Mouse (Mus musculus): ENCODE results near the gene Fgf18. TPM values are rescaled to one million over a fixed set of nuclear protein-coding genes. Genes with fewer than 3 reads are reported as not detected.

Fgf18 gene
- polyA plus RNA-seq, 1 experiment from 2014 or later: 18.4 TPM

DNA sequence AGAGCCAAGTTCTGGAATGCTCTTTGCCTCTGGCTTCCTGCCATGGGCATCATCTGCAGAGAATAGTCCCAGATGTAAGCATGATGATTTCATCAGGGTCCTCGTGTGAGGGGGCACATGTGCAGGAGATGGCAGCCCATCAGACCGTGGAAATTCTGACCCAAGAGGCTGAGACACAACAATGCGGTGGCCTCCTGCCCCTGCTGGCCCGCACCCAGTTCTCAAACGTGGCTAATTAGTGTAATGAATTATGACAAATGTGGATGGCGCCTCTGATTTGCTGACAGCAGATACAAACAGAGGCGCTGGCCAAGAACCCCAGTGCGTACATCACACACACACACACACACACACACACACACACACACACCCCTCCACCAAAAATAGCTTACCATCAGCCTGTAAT lies 42.3 kb downstream of the Fgf18 start:
- no peak for ATAC-seq (ENCODE audit: insufficient number of reproducible peaks, low FRiP score, low TSS enrichment, low read depth)
- peaks cover 5% of the 10 kb centered on the region; the same call in 1 of the 2 replicates for H3K27me3 ChIP-seq
- no peak overlapping the region for H3K27ac ChIP-seq
- H3K9ac ChIP-seq: no peak overlapping the region
- H3K36me3 ChIP-seq: no peaks in the 10 kb centered on the region
- H3K4me3 ChIP-seq: no peak overlapping the region
- H3K4me2 ChIP-seq: no peak overlapping the region
- peaks cover 15% of the 10 kb centered on the region for H3K4me1 ChIP-seq
- H3K9me3 ChIP-seq: no peaks in the 10 kb centered on the region
- 53% methylated on average over 8 of the region's 8 CpGs for WGBS

DNA sequence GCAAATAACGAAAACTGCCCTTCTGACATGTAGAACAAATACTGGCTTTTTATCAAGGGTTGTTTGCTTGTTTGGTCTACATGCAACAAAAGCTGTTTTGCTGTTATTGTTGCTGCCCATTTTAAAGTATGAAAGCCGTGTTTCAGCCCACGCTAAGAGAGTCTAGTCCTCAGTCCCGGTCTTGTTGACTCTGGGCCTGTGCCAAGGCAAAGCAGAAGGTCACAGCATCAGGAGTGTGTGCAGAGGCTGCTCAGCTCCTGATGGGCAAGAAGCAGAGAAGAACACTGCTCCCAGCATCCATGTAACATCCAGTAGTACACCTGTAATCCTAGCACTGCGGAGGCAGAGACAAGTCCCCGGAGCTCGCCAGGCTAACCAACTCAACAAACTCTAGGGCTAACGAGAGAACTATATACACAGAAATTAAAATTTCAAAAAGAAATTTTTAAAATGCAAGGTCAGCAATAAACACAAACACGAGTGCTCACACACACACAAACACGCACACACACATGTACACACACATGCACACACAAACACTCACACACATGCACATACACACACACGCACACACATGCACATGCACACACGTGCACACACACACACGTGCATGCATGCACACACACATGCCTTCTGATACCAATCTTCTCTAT lies 43.8 kb downstream of the Fgf18 start:
- no peak overlapping the region for H3K4me3 ChIP-seq
- H3K27me3 ChIP-seq: no peaks in the 10 kb centered on the region
- H3K9me3 ChIP-seq: no peaks in the 10 kb centered on the region
- peaks cover 23% of the 10 kb centered on the region for H3K4me1 ChIP-seq
- H3K36me3 ChIP-seq: no peaks in the 10 kb centered on the region
- no peak overlapping the region for H3K9ac ChIP-seq
- 82% methylated on average over 13 of the region's 13 CpGs for WGBS
- ATAC-seq (ENCODE audit: insufficient number of reproducible peaks, low FRiP score, low TSS enrichment, low read depth): no peak
- H3K27ac ChIP-seq: no peak overlapping the region
- H3K4me2 ChIP-seq: no peak overlapping the region

DNA sequence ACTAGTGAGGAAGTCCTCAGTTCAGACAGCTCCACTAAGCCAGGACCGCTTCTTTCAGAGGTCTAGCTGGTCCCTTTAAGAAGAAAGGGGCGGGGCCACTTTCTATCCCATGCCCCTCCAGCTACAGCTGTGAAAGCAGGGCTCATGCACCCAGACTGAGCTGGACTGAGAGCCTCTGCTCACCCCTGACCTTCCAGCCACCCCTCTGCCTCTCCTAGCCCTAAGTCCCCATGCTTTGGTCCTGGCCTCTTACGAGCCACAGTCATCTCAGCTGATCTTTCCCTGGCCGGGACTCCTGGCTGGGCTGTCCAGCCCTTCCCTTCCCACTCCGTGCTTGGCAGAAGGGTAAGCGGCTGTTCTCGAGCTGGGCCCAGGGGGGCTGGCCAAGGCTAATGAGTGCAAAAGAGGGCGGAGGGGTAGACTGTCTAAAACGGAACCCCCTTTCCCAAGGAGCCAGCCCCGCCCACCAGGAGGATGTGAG lies 47.1 kb downstream of the Fgf18 start:
- no peaks in the 10 kb centered on the region for H3K36me3 ChIP-seq
- H3K27ac ChIP-seq: 0 out of 2 replicates have a peak overlapping the region, but pooled peaks have one; percentile 11
- H3K9ac ChIP-seq: no peak overlapping the region
- 25% methylated on average over 10 of the region's 10 CpGs for WGBS
- peak; percentile 60; the same call in 1 of the 2 replicates for ATAC-seq (ENCODE audit: insufficient number of reproducible peaks, low FRiP score, low TSS enrichment, low read depth)
- H3K27me3 ChIP-seq: 0 out of 2 replicates have a peak, but pooled peaks cover 3% of the 10 kb centered on the region
- peak overlapping the region; percentile 20; the same call in 1 of the 2 replicates for H3K4me3 ChIP-seq
- H3K4me1 ChIP-seq: peaks cover 25% of the 10 kb centered on the region
- H3K4me2 ChIP-seq: peak overlapping the region; percentile 41
- no peaks in the 10 kb centered on the region for H3K9me3 ChIP-seq

DNA sequence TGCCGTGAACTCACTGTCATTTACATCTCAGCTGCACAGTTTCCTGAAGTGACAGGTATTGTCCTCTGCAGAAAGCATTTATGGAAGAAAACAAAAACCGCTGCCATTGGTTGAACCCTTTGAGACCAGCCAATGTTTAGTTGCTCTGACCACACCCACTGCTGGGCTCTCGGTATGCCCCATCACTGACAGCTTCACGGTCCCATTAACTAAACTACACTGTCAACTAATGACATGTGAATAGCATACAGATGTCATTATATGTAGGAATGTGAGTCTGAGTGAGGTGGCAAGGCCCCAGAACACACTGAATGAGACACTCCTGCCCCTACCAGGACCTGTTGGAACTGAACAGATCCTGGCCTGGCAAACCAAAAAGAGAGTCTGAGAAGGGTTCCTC lies 47.8 kb downstream of the Fgf18 start:
- H3K9me3 ChIP-seq: no peaks in the 10 kb centered on the region
- no peak overlapping the region for H3K9ac ChIP-seq
- no peak overlapping the region for H3K4me3 ChIP-seq
- no peak overlapping the region for H3K4me2 ChIP-seq
- H3K36me3 ChIP-seq: no peaks in the 10 kb centered on the region
- 69% methylated on average over 4 of the region's 4 CpGs for whole genome bisulfite sequencing
- ATAC-seq (ENCODE audit: insufficient number of reproducible peaks, low FRiP score, low TSS enrichment, low read depth): no peak
- no peak overlapping the region for H3K27ac ChIP-seq
- H3K4me1 ChIP-seq: peaks cover 21% of the 10 kb centered on the region
- H3K27me3 ChIP-seq: 0 out of 2 replicates have a peak, but pooled peaks cover 3% of the 10 kb centered on the region

DNA sequence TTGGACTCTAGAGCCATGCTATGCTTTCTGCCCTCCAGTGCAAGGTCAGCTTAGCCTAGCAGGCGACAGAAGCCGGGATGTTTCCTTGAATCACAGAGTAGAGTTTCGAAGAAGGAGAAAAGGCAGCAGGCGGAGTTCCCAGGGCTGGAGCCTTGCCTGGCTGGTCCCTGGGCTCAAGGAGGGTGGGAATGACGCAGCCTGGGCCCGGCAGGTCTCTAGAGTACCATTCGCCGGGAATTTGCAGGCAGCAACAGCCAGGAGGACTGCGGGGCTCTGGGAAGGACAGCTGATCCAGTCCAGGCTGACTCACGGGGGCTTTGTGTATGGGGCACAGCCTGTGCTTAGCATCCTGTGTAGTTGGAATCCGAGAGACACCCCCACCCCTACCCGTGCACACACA lies 48.8 kb downstream of the Fgf18 start:
- Histone ChIP-seq H3K27me3 (0 out of 2 replicates have a peak, but pooled peaks cover 3% of the 10 kb centered on the region), H3K36me3 (no peaks in the 10 kb centered on the region), H3K9ac (no peak overlapping the region), H3K27ac (no peak overlapping the region), H3K4me2 (no peak overlapping the region), H3K4me1 (peaks cover 21% of the 10 kb centered on the region), H3K9me3 (no peaks in the 10 kb centered on the region), H3K4me3 (no peak overlapping the region)
- WGBS: 65% methylated on average over 12 of the region's 12 CpGs
- ATAC-seq (ENCODE audit: insufficient number of reproducible peaks, low FRiP score, low TSS enrichment, low read depth): peak; percentile 19; the same call in 1 of the 2 replicates

DNA sequence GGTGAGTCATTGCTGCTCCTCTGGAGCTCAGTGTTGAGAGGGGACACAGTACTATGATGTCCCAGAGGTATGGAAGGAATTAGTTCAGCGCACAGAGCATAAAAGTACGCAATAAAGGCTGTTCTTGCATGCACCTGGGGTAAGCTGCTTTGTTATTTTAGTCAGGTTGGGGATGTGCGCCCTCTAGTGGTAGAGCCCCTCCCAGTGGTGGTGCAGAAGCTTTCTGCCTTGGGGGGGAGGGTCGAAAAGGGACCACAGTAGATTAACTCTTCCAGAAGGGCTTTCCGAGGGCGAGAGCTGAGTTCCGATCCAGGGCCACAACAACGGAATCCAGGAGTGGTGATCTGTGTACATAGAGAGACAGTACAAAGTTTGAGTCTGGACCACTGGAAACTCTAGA lies 49.3 kb downstream of the Fgf18 start:
- Histone ChIP-seq H3K4me2 (no peak overlapping the region), H3K27ac (no peak overlapping the region), H3K9ac (no peak overlapping the region), H3K36me3 (no peaks in the 10 kb centered on the region), H3K4me1 (peaks cover 21% of the 10 kb centered on the region), H3K27me3 (0 out of 2 replicates have a peak, but pooled peaks cover 3% of the 10 kb centered on the region), H3K9me3 (no peaks in the 10 kb centered on the region), H3K4me3 (no peak overlapping the region)
- no peak for ATAC-seq (ENCODE audit: insufficient number of reproducible peaks, low FRiP score, low TSS enrichment, low read depth)
- 42% methylated on average over 8 of the region's 8 CpGs for WGBS

DNA sequence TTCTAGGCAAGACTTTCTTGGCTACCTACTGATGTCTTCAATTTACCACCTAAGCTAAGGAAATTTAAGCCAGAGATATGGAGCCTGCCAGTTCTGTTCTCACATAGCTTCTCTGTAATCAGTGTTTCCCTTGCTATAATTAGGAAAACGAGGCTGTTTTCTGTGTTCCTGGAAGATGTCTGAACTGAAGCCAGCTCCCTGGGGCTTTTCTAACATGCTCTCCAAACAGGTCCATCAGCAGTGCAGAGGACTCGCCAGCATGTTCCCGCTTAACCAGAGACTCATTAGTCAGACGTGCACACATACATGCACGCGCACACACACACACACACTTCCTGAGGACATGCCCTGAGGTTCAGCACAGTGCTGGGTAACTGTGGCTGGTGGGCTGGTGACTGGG lies 57.3 kb downstream of the Fgf18 start:
- Histone ChIP-seq H3K27me3 (no peaks in the 10 kb centered on the region), H3K4me3 (no peak overlapping the region), H3K27ac (no peak overlapping the region), H3K9ac (no peak overlapping the region), H3K9me3 (no peaks in the 10 kb centered on the region), H3K4me2 (no peak overlapping the region), H3K4me1 (0 out of 2 replicates have a peak, but pooled peaks cover 6% of the 10 kb centered on the region), H3K36me3 (no peaks in the 10 kb centered on the region)
- 46% methylated on average over 6 of the region's 6 CpGs for WGBS
- ATAC-seq (ENCODE audit: insufficient number of reproducible peaks, low FRiP score, low TSS enrichment, low read depth): no peak

DNA sequence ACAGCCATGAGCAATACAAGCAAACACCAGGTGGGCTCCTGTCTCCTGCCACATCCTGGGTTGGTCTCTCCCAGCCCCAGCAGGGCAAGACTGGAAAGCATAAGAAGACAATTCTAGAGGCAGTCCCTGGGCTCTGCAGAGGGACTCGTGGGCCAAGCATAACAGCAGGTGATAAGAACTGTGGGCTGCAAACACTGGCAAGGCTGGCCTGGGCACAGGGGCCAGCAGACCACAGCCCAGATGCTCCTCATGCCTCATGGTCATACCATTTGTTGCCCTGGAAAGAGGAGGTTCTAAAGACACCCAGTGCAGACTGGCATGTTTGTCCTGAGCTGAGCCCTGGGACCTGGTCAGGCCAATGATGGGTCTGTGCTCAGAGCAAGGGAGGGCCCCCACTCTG lies 59.0 kb downstream of the Fgf18 start:
- ATAC-seq (ENCODE audit: insufficient number of reproducible peaks, low FRiP score, low TSS enrichment, low read depth): 0 out of 2 replicates have a peak, but pooled peaks have one; percentile 46
- H3K27ac ChIP-seq: no peak overlapping the region
- H3K9ac ChIP-seq: no peak overlapping the region
- H3K9me3 ChIP-seq: no peaks in the 10 kb centered on the region
- H3K36me3 ChIP-seq: no peaks in the 10 kb centered on the region
- H3K4me3 ChIP-seq: no peak overlapping the region
- no peak overlapping the region for H3K4me2 ChIP-seq
- WGBS: 22% methylated on average over 1 of the region's 1 CpGs
- no peaks in the 10 kb centered on the region for H3K27me3 ChIP-seq
- 0 out of 2 replicates have a peak, but pooled peaks cover 6% of the 10 kb centered on the region for H3K4me1 ChIP-seq

DNA sequence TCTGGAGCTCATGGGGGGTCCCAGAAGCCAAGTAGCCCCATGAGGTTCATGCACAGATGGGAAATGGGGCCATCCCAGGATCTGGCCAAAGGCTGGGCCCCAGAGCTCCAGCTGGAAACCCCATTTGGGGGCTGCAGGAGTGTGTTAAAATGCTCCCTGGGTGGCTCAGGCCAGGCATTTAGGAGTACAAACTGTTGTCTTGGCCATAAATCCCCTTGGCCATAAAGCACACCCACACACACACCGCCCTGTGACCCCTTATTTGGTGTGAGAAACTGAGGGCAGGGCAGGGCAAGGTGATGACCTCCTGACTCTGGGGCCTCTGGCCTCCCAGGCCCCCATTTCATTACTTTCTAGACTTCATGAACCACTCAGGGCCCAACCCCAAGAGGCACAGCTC lies 61.2 kb downstream of the Fgf18 start:
- Histone ChIP-seq H3K9me3 (no peaks in the 10 kb centered on the region), H3K27ac (no peak overlapping the region), H3K27me3 (no peaks in the 10 kb centered on the region), H3K4me3 (no peak overlapping the region), H3K9ac (no peak overlapping the region), H3K4me2 (no peak overlapping the region), H3K4me1 (0 out of 2 replicates have a peak, but pooled peaks cover 6% of the 10 kb centered on the region), H3K36me3 (no peaks in the 10 kb centered on the region)
- 77% methylated on average over 1 of the region's 1 CpGs for WGBS
- no peak for ATAC-seq (ENCODE audit: insufficient number of reproducible peaks, low FRiP score, low TSS enrichment, low read depth)

DNA sequence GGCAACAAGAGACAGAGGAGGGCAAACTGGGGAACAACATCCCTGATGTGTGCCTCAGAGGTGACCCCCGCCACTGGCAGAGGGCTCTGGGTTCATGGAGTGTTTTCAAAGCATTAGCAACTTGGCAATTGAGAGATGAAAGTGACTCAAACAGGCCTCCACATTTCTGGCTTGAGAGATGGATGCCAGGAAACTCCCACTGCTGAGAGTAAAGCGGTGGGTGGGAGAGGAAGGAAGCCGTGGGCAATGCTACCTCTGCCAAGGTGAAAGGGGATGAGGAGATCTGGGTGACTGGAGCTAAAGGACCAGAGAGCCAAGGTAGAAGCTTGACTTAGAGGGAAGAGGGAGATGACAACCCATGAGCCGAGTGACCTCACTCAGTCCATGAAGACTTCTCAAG lies 61.7 kb downstream of the Fgf18 start:
- Histone ChIP-seq H3K4me2 (no peak overlapping the region), H3K27me3 (no peaks in the 10 kb centered on the region), H3K36me3 (no peaks in the 10 kb centered on the region), H3K4me3 (no peak overlapping the region), H3K9ac (no peak overlapping the region), H3K9me3 (no peaks in the 10 kb centered on the region), H3K4me1 (0 out of 2 replicates have a peak, but pooled peaks cover 6% of the 10 kb centered on the region), H3K27ac (no peak overlapping the region)
- no peak for ATAC-seq (ENCODE audit: insufficient number of reproducible peaks, low FRiP score, low TSS enrichment, low read depth)
- 64% methylated on average over 4 of the region's 4 CpGs for WGBS

DNA sequence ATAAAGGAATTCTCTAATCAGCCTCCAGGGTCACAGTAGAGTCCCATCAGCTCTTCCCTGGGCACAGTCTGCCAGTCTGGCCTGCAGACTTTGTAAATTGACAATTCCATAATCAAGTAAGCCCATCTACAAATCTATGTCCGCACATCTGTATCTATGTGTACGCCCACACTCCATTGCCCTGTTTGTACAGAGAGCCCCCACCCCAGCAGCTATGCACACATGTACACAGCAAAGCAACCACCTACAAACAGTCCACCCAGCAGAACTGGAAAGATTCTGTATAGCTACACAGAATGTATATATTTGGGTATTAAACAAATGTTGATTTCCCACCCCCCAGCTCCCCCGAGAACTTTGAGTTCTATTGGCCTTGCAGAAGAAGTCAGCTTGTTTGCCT lies 62.1 kb downstream of the Fgf18 start:
- H3K27ac ChIP-seq: no peak overlapping the region
- no peak overlapping the region for H3K4me2 ChIP-seq
- no peak for ATAC-seq (ENCODE audit: insufficient number of reproducible peaks, low FRiP score, low TSS enrichment, low read depth)
- no peaks in the 10 kb centered on the region for H3K27me3 ChIP-seq
- WGBS: 96% methylated on average over 3 of the region's 3 CpGs
- no peaks in the 10 kb centered on the region for H3K36me3 ChIP-seq
- H3K4me1 ChIP-seq: 0 out of 2 replicates have a peak, but pooled peaks cover 6% of the 10 kb centered on the region
- no peak overlapping the region for H3K9ac ChIP-seq
- H3K9me3 ChIP-seq: no peaks in the 10 kb centered on the region
- H3K4me3 ChIP-seq: no peak overlapping the region

DNA sequence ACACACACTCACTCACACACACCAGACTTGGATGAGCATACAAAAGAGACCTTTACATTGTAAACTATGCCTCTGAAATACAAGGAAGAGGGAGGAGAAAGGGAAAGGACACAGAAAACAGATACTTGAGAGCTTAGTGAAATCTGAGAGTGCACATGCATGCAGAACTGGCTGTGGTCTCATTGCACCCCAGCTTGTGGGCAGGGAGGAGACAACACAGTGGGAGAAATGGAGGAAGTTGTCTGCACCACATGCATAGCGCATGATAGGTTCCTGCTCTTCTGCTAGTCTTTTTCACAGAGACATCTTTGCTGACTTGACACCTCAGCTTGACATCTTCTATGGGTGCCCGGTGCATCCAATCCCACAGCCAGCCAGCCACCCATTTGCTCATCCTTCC lies 63.2 kb downstream of the Fgf18 start:
- no peaks in the 10 kb centered on the region for H3K27me3 ChIP-seq
- H3K4me3 ChIP-seq: no peak overlapping the region
- H3K9ac ChIP-seq: no peak overlapping the region
- H3K9me3 ChIP-seq: no peaks in the 10 kb centered on the region
- H3K27ac ChIP-seq: no peak overlapping the region
- ATAC-seq (ENCODE audit: insufficient number of reproducible peaks, low FRiP score, low TSS enrichment, low read depth): no peak
- no peak overlapping the region for H3K4me2 ChIP-seq
- 0 out of 2 replicates have a peak, but pooled peaks cover 7% of the 10 kb centered on the region for H3K4me1 ChIP-seq
- no peaks in the 10 kb centered on the region for H3K36me3 ChIP-seq
- WGBS: 93% methylated on average over 2 of the region's 2 CpGs
